Comparison of ENCODE assay signal across 26 mouse cellular contexts in genomic region chr9:58748142-58748541, GRCm38 (mm10). TPM values are rescaled to one million over a fixed set of nuclear protein-coding genes. Genes with fewer than 3 reads are reported as not detected.
DNase-seq lines count a peak whose midpoint lies in the region; ATAC-seq and TF ChIP-seq lines count a peak whose summit lies in the region.
"Had no signal": no experiment of that assay in that cellular context is flagged by ENCODE, and none has a peak within 500 bp of the region (broad histone marks: within the 10 kb centered on the region; RNA-seq: fewer than 3 reads in every experiment).

No protein-coding gene starts in this region.

- no peaks in the 10 kb centered on the region for H3K9me3 ChIP-seq in liver, embryonic 12.5 days (replicated peaks)
- no peaks in the 10 kb centered on the region for H3K9me3 ChIP-seq in liver, postnatal 0 days (ENCODE audit: low read length)
- peaks cover 5% of the 10 kb centered on the region for H3K9me3 ChIP-seq in G1E (replicated peaks)
- H3K9me3 ChIP-seq: embryonic facial prominence, embryonic 15.5 days; heart, embryonic 15.5 days; hindbrain, embryonic 13.5 days; midbrain, embryonic 15.5 days; neural tube, embryonic 12.5 days had no signal

- intact Hi-C loops in left cerebral cortex, postnatal 25 days (cut with DNase I): loop anchor here (10.0 kb wide), 1 partner anchor 173 kb away; no protein-coding TSS in a partner anchor

- ATAC-seq in liver, embryonic 12.5 days: 0 out of 2 replicates have a peak, but pooled peaks have one; percentile 50
- no peak for ATAC-seq in liver, postnatal 0 days
- peak; percentile 22; the same call in 1 of the 2 replicates for ATAC-seq in G1E (ENCODE audit: extremely low read depth, insufficient number of reproducible peaks, low FRiP score, poor library complexity, severe bottlenecking)
- peak; percentile 63 for ATAC-seq in megakaryocyte-erythroid progenitor cell, adult 5-6 weeks (replicated peaks; ENCODE audit: low FRiP score, low TSS enrichment, poor library complexity, severe bottlenecking)

- no peaks in the 10 kb centered on the region for H3K27me3 ChIP-seq in liver, embryonic 12.5 days (replicated peaks)
- H3K27me3 ChIP-seq in liver, postnatal 0 days (ENCODE audit: insufficient read depth, low read length): no peaks in the 10 kb centered on the region
- H3K27me3 ChIP-seq in G1E (ENCODE audit: insufficient read depth, low read length): peaks cover 20% of the 10 kb centered on the region
- H3K27me3 ChIP-seq: embryonic facial prominence, embryonic 15.5 days; heart, embryonic 15.5 days; hindbrain, embryonic 13.5 days; midbrain, embryonic 15.5 days; neural tube, embryonic 12.5 days had no signal

- H3K36me3 ChIP-seq in liver, embryonic 12.5 days: no peaks in the 10 kb centered on the region
- no peaks in the 10 kb centered on the region for H3K36me3 ChIP-seq in liver, postnatal 0 days (replicated peaks; ENCODE audit: insufficient read depth, low read length)
- no peaks in the 10 kb centered on the region for H3K36me3 ChIP-seq in G1E (replicated peaks)
- H3K36me3 ChIP-seq: embryonic facial prominence, embryonic 15.5 days; heart, embryonic 15.5 days; hindbrain, embryonic 13.5 days; midbrain, embryonic 15.5 days; neural tube, embryonic 12.5 days had no signal

- H3K4me3 ChIP-seq in liver, embryonic 12.5 days: no peak overlapping the region
- H3K4me3 ChIP-seq in liver, postnatal 0 days (ENCODE audit: low read depth, low read length): no peak overlapping the region
- no peak overlapping the region for H3K4me3 ChIP-seq in G1E (ENCODE audit: low read depth, low read length)
- H3K4me3 ChIP-seq: embryonic facial prominence, embryonic 15.5 days; heart, embryonic 15.5 days; hindbrain, embryonic 13.5 days; midbrain, embryonic 15.5 days; neural tube, embryonic 12.5 days had no signal

- no peak for DNase-seq in liver, postnatal 0 days
- peak; percentile 3 for DNase-seq in G1E (ENCODE audit: low spot score)
- DNase-seq in c-Kit-positive CD71-positive TER-119-negative erythroid progenitor cells, embryonic 14.5 days (ENCODE audit: low read depth): peak; percentile 21
- no peak for DNase-seq in embryo, embryonic 11 days
- no peak for DNase-seq in left cerebral cortex, postnatal 25 days (ENCODE audit: low spot score in 2 of 2)
- DNase-seq in cerebellum, postnatal 36 days: no peak
- DNase-seq: adrenal gland, adult 2 months; cerebellum, adult 2 months; cerebellum, postnatal 25 days; gastrocnemius, postnatal 25 days; heart, postnatal 36 days; kidney, adult 11 months; layer of hippocampus, adult 9-11 months; lung, adult 2 months; right cerebral cortex, postnatal 14 days; spleen, adult 18-20 months; thymus, postnatal 14 days had no signal

- no peak for TF ChIP-seq CTCF in liver, postnatal 0 days (IDR thresholded peaks at IDR 0.05; ENCODE audit: low read depth)
- no peak for TF ChIP-seq CTCF in G1E (IDR thresholded peaks at IDR 0.05; ENCODE audit: low read depth, low read length)

- TF ChIP-seq EP300 in liver, postnatal 0 days (IDR thresholded peaks at IDR 0.05; ENCODE audit: low read depth): no peak

- H3K4me2 ChIP-seq in liver, embryonic 12.5 days: no peak overlapping the region
- no peak overlapping the region for H3K4me2 ChIP-seq in liver, postnatal 0 days (ENCODE audit: low read depth, low read length)
- H3K4me2 ChIP-seq: embryonic facial prominence, embryonic 15.5 days; heart, embryonic 15.5 days had no signal

- H3K4me1 ChIP-seq in liver, embryonic 12.5 days: peaks cover 26% of the 10 kb centered on the region
- no peaks in the 10 kb centered on the region for H3K4me1 ChIP-seq in liver, postnatal 0 days (ENCODE audit: insufficient read depth)
- H3K4me1 ChIP-seq in G1E (ENCODE audit: insufficient read depth, low read depth, low read length): peaks cover 16% of the 10 kb centered on the region; the same call in 1 of the 2 replicates
- H3K4me1 ChIP-seq: embryonic facial prominence, embryonic 15.5 days had no signal

- no peak overlapping the region for H3K9ac ChIP-seq in liver, embryonic 12.5 days
- H3K9ac ChIP-seq in liver, postnatal 0 days (replicated peaks): no peak overlapping the region
- H3K9ac ChIP-seq: embryonic facial prominence, embryonic 15.5 days; heart, embryonic 15.5 days; hindbrain, embryonic 13.5 days; midbrain, embryonic 15.5 days; neural tube, embryonic 12.5 days had no signal

- H3K27ac ChIP-seq in liver, embryonic 12.5 days: no peak overlapping the region
- no peak overlapping the region for H3K27ac ChIP-seq in liver, postnatal 0 days (ENCODE audit: low read depth)
- H3K27ac ChIP-seq: embryonic facial prominence, embryonic 15.5 days; heart, embryonic 15.5 days; hindbrain, embryonic 13.5 days; midbrain, embryonic 15.5 days; neural tube, embryonic 12.5 days had no signal

- WGBS in liver, embryonic 12.5 days (ENCODE audit: insufficient replicate concordance): 27% methylated on average over 4 of the region's 4 CpGs
- 35% methylated on average over 4 of the region's 4 CpGs for WGBS in liver, postnatal 0 days (ENCODE audit: insufficient replicate concordance)

RNA-seq across cellular contexts. Expression of gene Rec114, which starts 4.4 kb away (rescaled TPM):
- polyA plus RNA-seq in liver, embryonic 12.5 days (2016; fragmentation: Nextera tagmentation; extraction: Ambion mirVana): 23.5 and 27.4 TPM in 2 replicates
- 34.3 and 35.1 TPM in 2 replicates for polyA plus RNA-seq in liver, postnatal 0 days (2015; fragmentation: Nextera tagmentation; extraction: Ambion mirVana)
- total RNA-seq in G1E (2014; fragmentation: Nextera tagmentation) (not detected in 2 replicates), G1E (2017) (1.7 and 2.1 TPM in 2 replicates)
- not detected in 2 replicates for polyA plus RNA-seq in G1E (2012)
- 15.3 and 34.7 TPM in 2 replicates for total RNA-seq in megakaryocyte-erythroid progenitor cell, adult 5-6 weeks (2014; fragmentation: Nextera tagmentation)
- total RNA-seq in megakaryocyte-erythroid progenitor cell, adult 5-6 weeks (2017): 36.9 and 51.4 TPM in 2 replicates
- not detected for total RNA-seq in left cerebral cortex, postnatal 25 days (2021)
- total RNA-seq: left cerebral cortex, adult 18-20 months had no signal
- polyA plus RNA-seq: large intestine, adult 2 months had no signal

Comparison
In these comparisons a context has a peak if more than half of its experiments do, and no peak if none do; other contexts are left out.
1. DNase-seq: peak in G1E (single experiment) and c-Kit-positive CD71-positive TER-119-negative erythroid progenitor cells, embryonic 14.5 days (single experiment); none in liver, postnatal 0 days (single experiment), embryo, embryonic 11 days (single experiment), left cerebral cortex, postnatal 25 days (0 of 2) and cerebellum, postnatal 36 days (0 of 2).
2. RNA of gene Rec114, which starts 4.4 kb away (total RNA-seq): 15.3 to 51.4 TPM in megakaryocyte-erythroid progenitor cell, adult 5-6 weeks; 1.7 to 2.1 TPM in G1E and not detected in left cerebral cortex, postnatal 25 days; every median in the first group is over 4 times any median in the second.